Mouse (Mus musculus): ENCODE measurements at regions not wholly inside any gene's neighbourhood (a gene's known extent, or its start where the extent isn't known, plus 50 kb on each side); places are given as distances from the start of the nearest gene placed in this dataset.

- H3K79me2 ChIP-seq (replicated peaks; ENCODE audit: control insufficient read depth, extremely low read depth, insufficient read depth, poor library complexity, severe bottlenecking), result no peaks in the 10 kb centered on the region
- H3K36me3 ChIP-seq (replicated peaks in 1 of 2; ENCODE audit: control insufficient read depth in 1 of 2, insufficient read depth in 1 of 2, low read length in 1 of 2), result no peaks in the 10 kb centered on the region
- no peak overlapping the region for H3K9ac ChIP-seq (ENCODE audit: insufficient read depth, low read depth)
- TF ChIP-seq SMC3 (IDR thresholded peaks at IDR 0.05; ENCODE audit: low read depth, low read length) (no peak), ZC3H11A (IDR thresholded peaks at IDR 0.05; ENCODE audit: low read depth, low read length) (no peak), ZMIZ1 (IDR thresholded peaks at IDR 0.05; ENCODE audit: low read depth, low read length) (no peak), ZKSCAN1 (IDR thresholded peaks at IDR 0.05; ENCODE audit: borderline replicate concordance, low read depth, low read length) (no peak), RAD21 (IDR thresholded peaks at IDR 0.05; ENCODE audit: low read depth, low read length) (no peak), KAT2A (IDR thresholded peaks at IDR 0.05; ENCODE audit: insufficient replicate concordance, low read length) (no peak), ZNF384 (IDR thresholded peaks at IDR 0.05; ENCODE audit: low read depth, low read length) (no peak), ETS1 (conservative IDR thresholded peaks at IDR 0.05; ENCODE audit: low read depth, low read length) (no peak), MAZ (IDR thresholded peaks at IDR 0.05; ENCODE audit: low read depth, low read length) (no peak), MEF2A (IDR thresholded peaks at IDR 0.05; ENCODE audit: borderline replicate concordance, low read depth, low read length) (no peak), TCF12 (IDR thresholded peaks at IDR 0.05; ENCODE audit: low read depth, low read length) (no peak), RCOR1 (conservative IDR thresholded peaks at IDR 0.05; ENCODE audit: low read depth, low read length) (no peak), NELFE (IDR thresholded peaks at IDR 0.05; ENCODE audit: low read depth, low read length) (no peak), POLR2A (IDR thresholded peaks at IDR 0.05; ENCODE audit: low read depth, low read length) (no peak)
- no peaks in the 10 kb centered on the region for H3K9me3 ChIP-seq (replicated peaks; ENCODE audit: low read length)
- H3K27ac ChIP-seq (ENCODE audit: insufficient read depth, low read depth), result no peak overlapping the region
- peaks cover 0 to 4% of the 10 kb centered on the region in 2 experiments; a peak in 1 of 4 replicates for H3K4me1 ChIP-seq (ENCODE audit: control insufficient read depth in 1 of 2, insufficient read depth in 2 of 2)
- dilution Hi-C loops (cut with MboI; ENCODE audit: extremely low pct_ligation_motif_present, extremely low pct_unique_long_range_greater_than_20kb, low sequenced_read_pairs) (no loop called here), in situ Hi-C loops (cut with MboI; ENCODE audit: low pct_ligation_motif_present, low pct_unique_long_range_greater_than_20kb, low sequenced_read_pairs) (no loop called here)
- H3K27me3 ChIP-seq (replicated peaks), result peaks cover 11% of the 10 kb centered on the region
- DNase-seq (ENCODE audit: extremely low read depth), result no peak
- no peak overlapping the region for H3K4me2 ChIP-seq (ENCODE audit: insufficient read depth, low read depth, poor library complexity, severe bottlenecking)
- H3K4me3 ChIP-seq (replicated peaks in 1 of 3; ENCODE audit: low read depth in 2 of 3, low read length in 2 of 3, poor library complexity in 1 of 3), result no peak overlapping the region
Measured at GRCm38 (mm10) chr9:98700571-98700970, 99.1 kb upstream of the Mrps22 start.

GRCm38 (mm10) chr9:98697155-98697554 is 95.7 kb upstream of the Mrps22 start:
- H3K9ac ChIP-seq (ENCODE audit: insufficient read depth, low read depth), result no peak overlapping the region
- no peaks in the 10 kb centered on the region for H3K9me3 ChIP-seq (replicated peaks; ENCODE audit: low read length)
- in situ Hi-C loops (cut with MboI; ENCODE audit: low pct_ligation_motif_present, low pct_unique_long_range_greater_than_20kb, low sequenced_read_pairs), result no loop called here
- H3K36me3 ChIP-seq (replicated peaks in 1 of 2; ENCODE audit: control insufficient read depth in 1 of 2, insufficient read depth in 1 of 2, low read length in 1 of 2), result no peaks in the 10 kb centered on the region
- DNase-seq (ENCODE audit: extremely low read depth), result peak; percentile 21
- H3K27me3 ChIP-seq (replicated peaks), result peaks cover 14% of the 10 kb centered on the region
- no peak for TF ChIP-seq JUND (conservative IDR thresholded peaks at IDR 0.05; ENCODE audit: low read depth, low read length)
- TF ChIP-seq SMC3 (IDR thresholded peaks at IDR 0.05; ENCODE audit: low read depth, low read length), result peak; percentile 36; the same call in 1 of the 2 replicates
- no peak for TF ChIP-seq CHD1 (IDR thresholded peaks at IDR 0.05; ENCODE audit: low read depth, low read length)
- TF ChIP-seq KAT2A (IDR thresholded peaks at IDR 0.05; ENCODE audit: insufficient replicate concordance, low read length), result no peak
- TF ChIP-seq CHD2 (IDR thresholded peaks at IDR 0.05; ENCODE audit: low read length), result no peak
- no peak for TF ChIP-seq EP300 (IDR thresholded peaks at IDR 0.05; ENCODE audit: low read length)
- no peak for TF ChIP-seq NRF1 (IDR thresholded peaks at IDR 0.05; ENCODE audit: low read depth, low read length)
- peak; percentile 19 to 52; a peak in 2 of 4 replicates for TF ChIP-seq CTCF (conservative IDR thresholded peaks at IDR 0.05 in 1 of 2, IDR thresholded peaks at IDR 0.05 in 1 of 2; ENCODE audit: low read depth in 2 of 2, low read length in 2 of 2)
- H3K4me2 ChIP-seq (ENCODE audit: insufficient read depth, low read depth, poor library complexity, severe bottlenecking), result no peak overlapping the region
- H3K79me2 ChIP-seq (replicated peaks; ENCODE audit: control insufficient read depth, extremely low read depth, insufficient read depth, poor library complexity, severe bottlenecking), result no peaks in the 10 kb centered on the region
- H3K27ac ChIP-seq (ENCODE audit: insufficient read depth, low read depth), result no peak overlapping the region
- H3K4me1 ChIP-seq (ENCODE audit: control insufficient read depth in 1 of 2, insufficient read depth in 2 of 2), result no peaks in the 10 kb centered on the region
- dilution Hi-C loops (cut with MboI; ENCODE audit: extremely low pct_ligation_motif_present, extremely low pct_unique_long_range_greater_than_20kb, low sequenced_read_pairs), result no loop called here
- no peak overlapping the region for H3K4me3 ChIP-seq (replicated peaks in 1 of 3; ENCODE audit: low read depth in 2 of 3, low read length in 2 of 3, poor library complexity in 1 of 3)
